Mouse (Mus musculus) liver, postnatal 0 days (tissue): ENCODE data around the gene Ipmk.

Experiments used
- CTCF ChIP-seq: sonication (generic); IDR thresholded peaks from 2 replicates; pipeline ENCODE4 v1.5.1; 2016; ENCODE audit warnings: antibody characterized with exemption, low read depth
- EP300 ChIP-seq: IDR thresholded peaks from 2 replicates; pipeline ENCODE4 v1.6.1; 2016; ENCODE audit warnings: antibody characterized with exemption, low read depth, mild to moderate bottlenecking

DNA sequence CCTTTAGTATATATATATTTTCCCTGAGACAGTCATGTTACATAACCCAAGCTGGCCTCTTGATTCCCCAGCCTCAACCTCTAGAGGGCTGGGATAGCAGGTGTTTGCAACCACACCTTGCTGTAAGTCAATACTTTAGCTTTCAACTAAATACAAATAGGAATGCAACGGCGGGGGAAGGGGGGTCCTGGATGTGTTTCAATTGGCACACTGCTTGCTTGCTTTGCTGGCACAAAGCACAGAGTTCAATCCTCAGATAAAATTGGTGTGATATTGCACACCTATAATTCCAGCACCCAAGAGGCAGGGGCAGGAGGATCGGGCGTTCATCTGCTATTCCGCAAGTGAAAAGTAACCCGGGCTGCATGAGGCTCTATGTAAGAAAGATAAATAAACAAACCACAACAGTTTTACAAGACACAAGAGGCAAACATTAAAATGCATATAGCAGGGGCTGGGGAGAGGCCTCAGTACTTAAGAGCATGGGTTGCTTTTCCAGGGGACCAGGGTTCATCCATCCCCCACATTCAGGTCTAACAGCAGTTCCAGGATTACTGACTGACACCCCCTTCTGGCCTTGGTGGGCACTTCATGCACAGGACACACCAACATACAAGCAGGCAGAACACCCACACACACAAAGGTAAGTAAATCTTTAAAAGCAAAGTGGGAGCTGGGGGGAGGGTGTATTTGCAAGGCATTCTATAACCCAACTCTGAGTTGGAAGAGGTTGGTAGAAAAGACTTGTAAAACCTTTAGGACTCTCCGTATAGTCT lies 5.3 kb upstream of the Ipmk start:
- peak; percentile 63 for TF ChIP-seq CTCF
- TF ChIP-seq EP300: no peak
